Mouse (Mus musculus) liver, embryonic 14.5 days (tissue): Measurements from ENCODE around the gene Fam209.

Experiments used
- CTCF ChIP-seq: IDR thresholded peaks from 2 replicates; pipeline ENCODE4 v1.5.1; 2016; ENCODE audit warnings: antibody characterized with exemption, low read depth, control low read depth
- EP300 ChIP-seq: IDR thresholded peaks from 2 replicates; pipeline ENCODE4 v1.6.1; 2016; ENCODE audit warnings: antibody characterized with exemption, low read depth

- TF ChIP-seq EP300, result no peak
- TF ChIP-seq CTCF, result no peak
These were observed 31.7 kb upstream of the Fam209 start for GRCm38 (mm10) chr2:172440640-172441005.
